Mouse (Mus musculus) frontal cortex, adult 2 months (tissue): ENCODE data around the gene Jph2. TPM values are rescaled to one million over a fixed set of nuclear protein-coding genes. Genes with fewer than 3 reads are reported as not detected.

Experiments
- DNase-seq, 2 experiments: peaks; one replicate each; pipeline ENCODE4 v3.0.0; 2022; ENCODE audit warnings: low spot score in 1 of 2; ENCODE audit errors: extremely low spot score in 1 of 2
- polyA plus RNA-seq: library from polyadenylated mRNA; depleted of rRNA; stranded (reverse); fragments of >200 nt; gene quantifications from 2 replicates; pipeline ENCODE4 v1.2.3, GENCODE M21; 2012

Jph2 gene
- polyA plus RNA-seq, 1 experiment = 0.64 TPM

DNA sequence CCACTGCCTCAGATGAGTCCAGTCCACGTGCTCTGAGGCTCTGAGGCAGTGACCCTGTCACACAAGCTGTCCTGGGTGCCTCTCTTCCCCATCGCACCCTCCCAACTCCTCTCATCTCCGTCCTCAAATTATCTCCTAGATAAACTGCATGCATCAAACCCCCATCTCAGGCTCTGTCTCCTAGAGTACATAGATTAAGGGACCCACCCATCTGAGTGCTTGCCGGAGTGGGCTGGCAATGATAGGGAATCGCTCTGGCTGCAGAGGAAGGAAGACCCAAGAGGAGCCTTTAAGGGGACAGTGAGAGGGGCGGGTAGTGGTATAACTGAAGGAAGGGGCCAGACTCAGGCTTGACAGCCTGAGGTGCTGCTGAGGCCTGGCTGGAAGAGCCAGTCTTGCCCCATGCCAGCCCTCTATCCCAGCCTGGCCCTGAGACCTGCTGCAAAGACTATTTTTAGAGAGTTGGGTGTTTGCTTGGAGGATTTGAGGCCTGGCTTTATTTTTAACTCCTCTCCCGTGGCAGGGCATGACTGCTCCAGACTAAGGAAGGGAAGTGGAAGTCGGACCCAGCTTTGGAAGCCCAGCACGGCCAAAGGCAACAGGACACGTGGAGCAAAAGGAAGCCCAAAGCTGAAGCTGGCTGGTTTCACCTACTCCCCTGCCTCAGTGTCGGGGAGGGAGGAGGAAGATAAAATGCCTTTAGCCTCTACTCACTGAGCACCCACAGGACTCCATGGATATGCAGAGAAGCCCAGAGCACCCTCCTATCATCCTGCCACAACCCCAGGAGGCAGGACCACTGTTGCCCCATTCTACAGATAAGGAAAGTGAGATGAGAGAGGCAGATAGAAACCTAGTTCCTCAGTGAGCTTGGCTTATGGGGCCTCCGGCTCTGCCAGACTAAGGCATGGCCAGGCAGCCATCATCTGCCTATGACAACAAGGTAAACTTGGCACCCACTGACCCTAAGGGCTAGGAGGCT, 34.6 kb downstream of the Jph2 start:
- DNase-seq = no peak

DNA sequence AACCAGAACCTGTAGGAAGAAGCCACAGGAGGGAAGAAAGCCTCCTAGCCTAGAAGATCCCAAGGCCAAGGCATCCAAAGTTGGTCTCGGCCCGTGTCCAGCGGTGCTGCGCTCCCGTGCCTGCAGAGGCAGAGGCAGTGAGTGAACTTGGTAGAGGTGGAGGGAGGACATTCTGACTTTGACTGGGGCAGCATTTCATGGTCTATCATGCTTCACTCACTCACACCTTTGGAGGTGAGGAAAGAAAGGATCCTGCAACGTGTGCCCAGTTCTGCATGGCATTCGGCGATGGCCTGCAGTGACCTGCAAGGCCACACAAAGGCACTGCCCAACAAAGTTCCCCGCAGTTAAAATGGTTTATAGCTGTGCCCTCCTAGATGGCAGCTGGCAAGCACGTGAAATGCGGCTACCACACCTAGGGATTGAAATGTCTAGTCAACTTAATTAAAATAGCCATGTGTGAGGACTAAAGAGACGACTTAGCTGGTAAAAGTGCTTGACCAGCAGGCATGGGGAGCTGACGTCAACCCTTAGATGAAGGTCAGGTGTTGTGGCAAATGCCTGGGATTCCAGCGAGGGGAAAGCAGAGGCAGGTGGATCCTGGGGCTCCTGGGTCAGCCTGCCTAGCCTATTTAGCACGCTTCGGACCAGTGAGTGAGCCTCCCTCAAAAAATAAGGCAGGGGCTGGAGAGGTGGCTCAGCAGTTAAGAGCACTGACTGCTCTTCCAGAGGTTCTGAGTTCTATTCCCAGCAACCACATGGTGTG, 36.8 kb downstream of the Jph2 start:
- no peak for DNase-seq

DNA sequence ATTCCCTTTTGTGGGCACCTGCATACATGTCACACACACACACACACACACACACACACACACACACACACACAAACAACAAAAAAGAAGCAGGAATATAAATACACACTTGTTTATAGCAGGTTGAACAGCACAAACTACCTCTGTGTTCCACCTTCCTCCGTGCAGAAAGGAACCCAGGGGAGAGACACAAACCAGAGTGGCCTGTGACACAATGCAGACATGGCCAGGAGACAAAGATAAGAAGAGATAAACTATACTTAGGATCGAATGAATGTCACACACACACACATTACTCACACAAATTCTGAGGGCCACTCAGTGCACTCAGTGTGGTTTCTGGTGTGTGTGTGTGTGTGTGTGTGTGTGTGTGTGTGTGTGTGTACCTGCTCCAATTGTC, 38.5 kb downstream of the Jph2 start:
- no peak for DNase-seq

DNA sequence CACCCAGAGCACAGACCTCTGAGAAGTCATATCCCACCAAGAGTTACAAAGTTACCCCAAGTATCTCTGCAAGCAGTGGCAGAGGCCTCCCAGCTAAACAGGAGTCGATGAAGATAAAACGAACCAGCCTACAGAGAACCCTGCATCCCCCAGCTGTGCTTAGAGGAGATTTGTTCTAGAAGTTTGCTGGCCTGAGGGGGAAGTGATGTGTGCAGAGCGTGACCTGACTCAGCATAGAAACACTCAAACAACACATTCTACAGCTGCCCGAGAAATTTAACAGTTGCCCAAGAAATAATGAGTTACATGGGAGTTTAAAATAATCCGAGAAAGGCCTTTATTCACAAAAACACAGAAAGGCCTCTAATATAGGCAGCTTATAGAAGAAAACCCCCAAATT, 39.1 kb downstream of the Jph2 start:
- DNase-seq = no peak

DNA sequence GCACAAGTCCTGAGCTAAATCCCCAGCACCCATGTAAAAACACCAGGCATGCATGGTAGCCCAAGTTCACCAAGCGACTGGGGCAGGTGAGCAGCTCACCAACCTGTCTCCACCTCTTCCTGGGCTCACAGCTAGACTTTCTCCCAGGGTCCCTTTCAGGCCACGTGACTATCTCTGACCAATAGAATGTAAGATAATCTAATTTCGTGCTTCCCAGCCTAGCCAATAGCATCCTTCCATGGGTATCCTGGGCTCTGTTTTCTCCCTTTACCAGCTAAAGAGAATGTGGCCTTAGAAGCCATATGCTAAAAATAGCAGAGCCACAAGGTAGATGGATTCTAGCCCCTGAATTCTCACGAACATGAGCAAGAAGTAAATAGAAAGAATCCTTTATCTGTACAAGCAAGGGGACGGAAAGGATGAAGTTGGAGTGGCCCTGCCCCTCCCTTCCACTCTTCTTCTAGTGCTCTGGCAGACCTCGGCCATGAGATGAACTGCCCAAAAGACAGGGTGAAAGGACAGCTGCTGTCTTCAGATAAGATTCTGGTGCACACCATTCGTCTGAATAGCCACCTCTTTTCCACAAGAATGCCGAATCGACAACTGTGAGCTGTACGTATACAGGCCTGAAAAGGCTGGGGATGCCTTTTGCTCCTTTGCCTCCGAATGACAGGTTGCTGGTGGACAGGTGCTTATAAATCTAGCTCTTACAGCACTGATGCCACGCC, 41.5 kb downstream of the Jph2 start:
- no peak for DNase-seq

DNA sequence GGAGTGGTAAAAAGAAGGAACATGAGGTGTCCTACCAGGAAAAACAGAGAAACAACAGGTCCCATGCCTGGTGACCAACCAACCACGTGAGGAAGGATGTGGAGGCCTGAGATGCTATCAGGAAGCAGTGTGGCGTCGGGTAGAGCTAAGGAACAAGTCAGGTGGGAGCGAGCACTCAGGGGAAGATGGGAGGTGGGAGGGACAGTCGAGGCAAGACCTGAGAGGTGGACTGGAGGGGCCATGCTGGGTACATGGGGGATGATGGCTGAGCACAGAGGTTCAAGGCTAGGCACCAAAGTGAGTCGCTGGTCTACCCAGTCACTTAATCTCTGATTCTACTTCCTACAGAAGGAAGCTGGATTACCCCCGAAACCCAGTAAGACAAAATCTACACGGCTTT, 42.1 kb downstream of the Jph2 start:
- DNase-seq = no peak

DNA sequence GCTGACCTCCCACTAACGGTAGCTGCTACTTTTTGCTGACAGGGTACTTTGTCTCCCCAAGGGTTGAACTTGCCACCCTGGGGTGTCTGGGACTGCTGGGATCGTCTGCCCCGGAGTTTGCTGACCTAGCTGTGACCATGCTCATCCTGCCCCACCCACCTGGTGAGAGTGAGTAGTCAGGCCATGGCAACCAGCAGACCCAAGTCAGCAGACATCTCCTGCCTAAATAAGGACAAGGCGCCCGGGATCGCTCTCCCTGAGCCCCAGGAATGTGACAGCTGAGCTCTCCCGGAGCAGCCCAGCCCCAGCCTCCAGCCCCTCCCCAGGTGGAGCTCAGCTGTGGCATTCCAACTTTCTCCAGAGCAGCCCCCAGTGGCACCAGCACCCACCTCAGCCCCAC, 44.1 kb downstream of the Jph2 start:
- DNase-seq = no peak

DNA sequence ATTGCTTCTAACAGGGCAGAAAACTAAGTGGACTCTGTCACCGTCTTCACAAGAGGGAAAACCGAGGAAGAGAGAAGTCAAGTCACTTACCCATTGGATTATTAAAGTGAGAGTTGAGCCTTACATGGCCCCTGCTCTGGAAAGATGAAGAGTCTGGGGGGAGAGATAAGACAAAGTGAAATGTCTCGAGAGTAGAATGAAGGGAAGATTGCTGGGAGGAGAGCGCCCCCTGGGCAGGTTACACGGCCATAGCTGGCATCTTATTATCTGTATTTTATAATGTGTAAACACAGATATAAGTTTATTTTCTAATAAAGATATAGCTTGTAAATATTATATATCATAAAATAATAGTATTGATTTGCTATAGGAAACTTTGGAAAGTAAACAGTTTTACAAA, 47.4 kb downstream of the Jph2 start:
- DNase-seq = no peak

DNA sequence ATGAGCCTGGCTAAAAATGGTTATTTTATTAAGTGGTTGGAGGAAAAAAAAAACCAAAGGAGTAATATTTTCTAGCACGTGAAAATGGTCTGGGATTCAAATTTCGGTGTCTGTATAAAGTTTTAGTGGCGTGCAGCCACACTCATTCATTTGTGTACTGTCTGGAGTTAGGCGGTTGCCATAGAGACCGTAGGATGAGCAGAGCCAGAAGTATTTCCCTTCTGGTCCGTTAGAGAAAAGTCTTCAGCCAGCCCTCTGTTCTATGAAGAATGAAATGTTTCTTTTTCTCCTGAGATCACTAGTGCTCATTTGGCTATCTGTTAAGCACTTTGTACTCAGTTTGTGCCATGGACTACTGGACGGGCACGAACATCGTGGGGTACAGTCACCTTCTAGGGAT, 48.4 kb downstream of the Jph2 start:
- DNase-seq = peak; percentile 15 to 39

DNA sequence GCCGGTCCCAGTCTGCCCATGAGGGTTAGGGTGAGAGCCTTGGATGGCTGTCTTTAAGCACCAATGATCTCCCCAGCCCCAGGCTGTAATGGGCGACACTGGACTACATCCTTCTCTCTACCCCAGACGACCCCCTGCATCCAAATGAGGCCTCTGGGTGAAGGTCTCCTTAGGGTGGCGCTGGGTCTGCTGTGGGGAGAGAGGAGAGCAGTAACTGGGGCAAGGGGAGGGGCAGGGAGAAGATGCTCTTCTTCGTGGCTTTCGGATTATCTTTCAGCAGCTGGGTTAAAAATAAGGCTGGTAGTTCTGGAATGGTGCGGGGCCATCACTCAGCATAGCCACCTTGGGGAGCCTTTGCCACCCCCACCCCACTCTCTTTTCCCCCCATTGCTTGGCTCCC, 49.1 kb downstream of the Jph2 start:
- DNase-seq = no peak

DNA sequence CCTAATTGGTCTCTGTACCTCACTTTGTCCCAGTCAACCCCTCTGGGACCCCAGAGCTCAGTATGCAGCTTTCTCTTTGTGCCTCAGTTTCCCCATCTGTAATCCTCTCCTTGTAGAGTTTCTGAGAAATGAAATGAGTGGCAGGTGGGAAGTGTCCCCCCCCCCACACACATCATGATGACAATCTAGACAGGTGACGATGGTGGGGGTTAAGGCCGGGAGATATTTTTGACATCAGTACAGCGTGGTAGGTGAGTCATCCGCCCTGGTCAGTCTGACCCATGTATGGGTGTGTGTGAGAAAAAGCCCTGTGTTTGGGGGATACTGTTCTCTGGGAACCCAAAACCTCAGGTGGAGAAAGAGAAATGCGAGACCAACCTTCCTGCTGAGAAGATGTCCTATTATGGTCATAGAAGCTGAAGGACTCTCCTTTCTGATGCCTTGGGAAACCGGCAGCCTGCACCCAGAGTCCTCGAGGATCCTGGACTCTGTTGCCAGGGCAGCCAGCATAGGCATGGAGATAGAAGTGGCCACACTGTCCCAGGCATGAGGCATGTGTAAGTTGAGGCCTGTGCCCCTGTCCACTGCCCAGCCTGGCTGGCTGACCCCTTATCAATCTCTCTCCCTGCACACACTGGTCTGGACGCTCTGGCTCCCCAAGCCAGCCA, 50.1 kb downstream of the Jph2 start:
- DNase-seq = no peak

DNA sequence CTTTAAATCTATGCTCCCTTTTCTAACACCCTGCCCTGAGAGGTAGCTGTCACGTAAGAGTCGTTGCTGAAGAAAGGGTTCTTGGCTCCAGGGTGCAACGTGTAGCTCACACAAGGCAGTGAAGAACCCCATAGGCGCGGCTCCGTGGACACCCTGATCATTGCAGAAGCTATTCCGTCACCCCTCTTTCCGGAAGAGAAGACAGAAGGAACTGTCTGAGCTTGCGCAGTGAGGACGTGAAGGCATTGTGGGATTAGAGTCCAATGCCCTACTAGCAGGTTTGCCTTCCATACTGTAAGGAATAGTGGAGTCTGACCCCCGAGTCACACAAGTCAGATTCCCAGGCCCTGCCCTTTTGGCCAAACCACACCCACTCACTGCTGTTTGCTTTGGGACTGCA, 51.3 kb downstream of the Jph2 start:
- no peak for DNase-seq

DNA sequence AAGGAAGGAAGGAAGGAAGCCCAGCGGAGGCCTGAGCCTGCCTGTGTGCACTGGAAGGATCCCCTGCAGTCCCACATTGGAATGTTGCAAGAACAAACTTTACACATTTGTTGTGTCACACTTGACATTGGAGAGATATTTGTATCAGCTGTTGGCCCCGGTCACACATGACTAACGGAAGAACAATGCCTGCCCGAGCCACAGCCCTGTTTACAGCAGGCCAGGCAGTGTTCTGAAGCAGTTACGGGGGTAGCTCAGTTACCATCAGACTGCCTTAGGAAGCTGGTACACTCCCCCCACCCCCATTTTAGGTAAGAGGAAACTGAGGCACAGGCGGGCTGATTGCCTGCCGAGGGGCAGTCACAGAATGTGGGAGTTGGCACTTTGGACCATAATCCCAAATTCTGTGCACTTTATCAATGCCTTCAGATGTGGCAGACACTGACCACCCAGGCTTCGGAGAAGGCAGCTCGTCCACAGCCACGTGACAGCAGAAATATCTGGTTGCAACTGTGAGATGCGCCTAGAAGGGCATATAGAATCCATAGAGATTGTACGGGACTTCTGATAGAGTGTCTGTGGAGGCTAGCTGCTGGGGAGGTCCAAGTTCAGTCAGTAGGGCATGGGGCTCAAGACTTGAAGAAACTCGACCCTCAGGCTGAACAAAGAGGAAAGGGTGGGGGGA, 52.7 kb downstream of the Jph2 start:
- no peak for DNase-seq

DNA sequence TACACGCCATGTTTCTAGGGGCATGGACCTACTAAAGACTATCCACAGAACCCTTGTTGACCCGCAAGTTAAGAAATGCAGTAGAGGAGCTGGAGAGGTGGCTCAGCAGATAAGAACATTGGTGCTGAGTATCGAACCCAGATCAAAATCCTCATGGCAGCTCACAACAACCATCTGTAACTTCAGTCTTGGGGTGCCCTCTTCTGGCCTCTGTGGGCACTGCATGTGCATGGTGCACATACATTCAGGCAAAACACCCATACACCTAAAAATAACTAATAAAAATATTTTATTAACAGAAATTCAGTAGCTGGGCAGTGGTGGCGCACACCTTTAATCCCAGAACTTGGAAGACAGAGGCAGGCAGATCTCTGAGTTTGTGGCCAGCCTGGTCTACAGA, 54.1 kb downstream of the Jph2 start:
- peak in 1 of 2 experiments; percentile 33 for DNase-seq

DNA sequence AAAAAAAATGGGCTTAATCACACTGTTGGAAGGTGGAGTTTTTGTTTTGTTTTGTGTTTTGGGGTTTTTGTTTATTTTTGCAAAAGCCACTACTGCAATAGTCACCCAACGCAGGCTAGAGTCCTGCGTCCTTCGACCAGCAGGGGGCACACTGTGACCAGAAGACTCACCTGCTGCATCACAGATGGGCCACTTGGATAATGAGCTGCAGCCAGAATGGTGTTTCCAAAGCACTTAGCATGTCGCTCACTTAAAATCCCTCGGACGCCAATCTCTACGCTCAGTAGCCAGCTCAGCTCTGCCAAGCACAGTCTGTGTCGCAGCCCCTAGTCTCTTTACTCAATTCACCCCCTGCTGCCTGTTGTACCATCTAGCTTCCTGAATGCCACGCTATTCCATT, 57.5 kb downstream of the Jph2 start:
- DNase-seq = peak in 1 of 2 experiments; percentile 69

DNA sequence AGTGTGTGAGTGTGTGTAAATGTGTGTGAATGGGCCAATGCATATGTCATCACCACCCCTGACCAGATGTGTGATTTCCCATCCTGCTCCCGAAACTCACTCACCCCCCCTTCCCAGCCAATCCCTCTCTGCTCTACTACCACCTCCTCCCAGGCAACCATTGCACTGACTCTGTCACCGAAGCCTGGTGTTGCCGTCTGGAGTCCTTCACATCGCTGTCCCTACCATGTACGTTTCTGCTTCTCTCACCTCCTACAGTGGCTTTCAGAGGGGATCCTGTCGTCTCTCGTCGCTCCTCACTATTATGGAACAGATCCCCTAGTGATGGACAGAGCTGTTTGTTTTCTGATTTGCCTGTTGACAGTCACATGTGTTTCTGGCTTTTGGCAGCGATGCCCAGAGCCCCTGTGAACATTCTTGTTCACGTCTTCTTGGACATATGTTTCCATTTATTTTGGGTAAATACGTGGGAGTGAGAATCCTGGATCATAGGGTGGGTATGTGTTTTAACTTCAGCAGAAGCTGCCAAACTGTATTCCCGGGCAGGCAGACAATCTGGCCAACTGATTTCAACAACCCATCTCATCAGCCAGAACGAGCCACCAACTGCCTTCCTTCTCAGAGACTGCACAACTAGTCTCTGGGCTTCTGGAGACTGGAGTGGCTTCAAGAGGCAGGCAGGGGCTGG, 65.3 kb downstream of the Jph2 start:
- peak; percentile 64 to 73 for DNase-seq

DNA sequence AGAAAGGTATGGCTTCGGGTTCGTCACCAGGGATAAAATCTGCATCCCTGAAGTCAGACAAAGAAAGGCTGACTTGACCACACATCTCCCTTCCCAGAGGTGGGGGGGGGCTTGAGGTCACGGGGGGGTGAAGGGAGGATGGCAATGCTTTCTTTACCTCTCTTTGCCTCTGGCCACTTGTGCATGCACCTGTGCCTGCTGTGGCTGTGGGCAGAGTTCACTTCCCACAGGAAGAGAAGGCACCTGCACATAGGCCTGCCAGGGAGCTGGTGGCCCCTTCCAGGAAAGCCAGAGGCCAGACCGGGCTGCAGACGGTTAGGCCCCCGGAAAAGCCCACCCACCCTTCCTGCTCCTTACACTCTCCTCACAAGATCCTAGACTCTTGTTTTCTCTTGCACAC, 66.4 kb downstream of the Jph2 start:
- DNase-seq = no peak

DNA sequence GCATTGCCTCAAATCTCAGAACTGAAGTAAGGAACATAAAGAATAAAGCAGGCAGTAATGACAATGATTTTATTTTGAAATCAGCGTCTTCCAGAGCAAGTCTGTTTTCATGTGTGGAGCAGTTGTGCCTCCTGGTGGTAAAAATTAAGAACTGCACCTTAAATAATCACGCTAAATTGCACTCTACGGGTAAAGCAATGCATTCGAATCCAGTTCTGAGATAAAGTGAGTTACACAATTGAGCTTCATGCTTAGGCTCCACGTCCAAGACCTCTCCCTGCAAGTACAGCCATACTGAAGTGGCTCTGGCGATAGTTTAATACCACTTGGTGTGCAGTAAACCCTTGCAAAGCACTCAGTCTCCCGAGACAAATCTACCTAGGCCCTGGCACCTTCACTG, 67.1 kb downstream of the Jph2 start:
- peak; percentile 49 to 87 for DNase-seq

DNA sequence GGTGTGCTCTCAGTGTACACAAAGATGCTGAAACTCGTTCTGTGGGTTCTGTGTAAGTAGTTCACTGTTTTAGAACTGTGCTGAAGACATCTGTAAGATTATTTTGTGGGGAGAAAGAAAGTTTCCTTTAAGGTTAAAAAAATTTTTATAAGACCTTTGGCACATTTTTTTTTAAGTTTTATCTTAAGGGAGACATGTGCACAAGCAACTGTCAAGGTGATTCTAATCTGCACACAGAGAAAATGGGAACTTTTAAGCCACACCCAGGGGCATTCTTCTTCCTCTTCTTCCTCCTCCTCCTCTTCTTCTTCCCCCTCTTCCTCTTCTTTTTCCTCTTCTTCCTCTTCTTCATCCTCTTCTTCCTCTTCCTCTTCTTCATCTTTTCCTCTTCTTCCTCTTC, 74.6 kb downstream of the Jph2 start:
- DNase-seq = no peak
